Mouse (Mus musculus) embryonic facial prominence, embryonic 10.5 days (tissue): ENCODE results near the gene Pde4b. TPM values are rescaled to one million over a fixed set of nuclear protein-coding genes. Genes with fewer than 3 reads are reported as not detected.

Experiments
- DNase-seq: peaks from one replicate; pipeline ENCODE4 v3.0.0-alpha.2; 2017; ENCODE audit warnings: low spot score
- H3K27ac ChIP-seq: fragments of 300-500 bp; sonication (generic); replicated peaks from 2 replicates; pipeline ENCODE4 v1.5.1; 2016; ENCODE audit warnings: mild to moderate bottlenecking
- H3K27me3 ChIP-seq: fragments of 300-500 bp; sonication (generic); replicated peaks from 2 replicates; pipeline ENCODE4 v1.6.1; 2016; ENCODE audit warnings: low read depth, mild to moderate bottlenecking; ENCODE audit not compliant: poor library complexity, severe bottlenecking
- H3K36me3 ChIP-seq: fragments of 300-500 bp; sonication (generic); replicated peaks from 2 replicates; pipeline ENCODE4 v1.6.1; 2016; ENCODE audit warnings: mild to moderate bottlenecking, moderate library complexity
- H3K4me1 ChIP-seq: fragments of 300-500 bp; sonication (generic); 2 replicates; pipeline ENCODE4 v1.6.1; 2016
- H3K4me3 ChIP-seq: fragments of 300-500 bp; sonication (generic); 2 replicates; pipeline ENCODE4 v1.5.1; 2016; ENCODE audit warnings: mild to moderate bottlenecking, moderate library complexity
- H3K9me3 ChIP-seq: fragments of 300-500 bp; sonication (generic); 2 replicates; pipeline ENCODE4 v1.6.1; 2016; ENCODE audit warnings: mild to moderate bottlenecking
- WGBS: fragments of 180-500 bp; shearing (Covaris S2); methylation state at CpG from one replicate; pipeline ENCODE4 v1.1.7; 2016; 5-methylcytosine and 5-hydroxymethylcytosine counted together
- polyA plus RNA-seq: library from polyadenylated mRNA; unstranded; fragments of >200 nt; fragmentation: Nextera tagmentation; extraction: Ambion mirVana; gene quantifications from 2 replicates; pipeline ENCODE4 v1.2.1, GENCODE M21; 2016

The Pde4b gene
- polyA plus RNA-seq, 1 experiment from 2014 or later = 8.2 TPM

- Histone ChIP-seq H3K36me3 (no peaks in the 10 kb centered on the region), H3K9me3 (no peaks in the 10 kb centered on the region), H3K27ac (no peak overlapping the region), H3K27me3 (no peaks in the 10 kb centered on the region), H3K4me3 (no peak overlapping the region), H3K4me1 (0 out of 2 replicates have a peak, but pooled peaks cover 2% of the 10 kb centered on the region)
- 79% methylated on average over 5 of the region's 5 CpGs for WGBS
- no peak for DNase-seq
These were observed 229.4 kb downstream of the Pde4b start for GRCm38 (mm10) chr4:102316699-102317285.

- Histone ChIP-seq H3K4me3 (no peak overlapping the region), H3K9me3 (no peaks in the 10 kb centered on the region), H3K4me1 (0 out of 2 replicates have a peak, but pooled peaks cover 2% of the 10 kb centered on the region), H3K36me3 (no peaks in the 10 kb centered on the region), H3K27me3 (no peaks in the 10 kb centered on the region), H3K27ac (no peak overlapping the region)
- WGBS = 89% methylated on average over 6 of the region's 6 CpGs
- DNase-seq = no peak
These were observed 231.3 kb downstream of the Pde4b start for GRCm38 (mm10) chr4:102318596-102318995.

GRCm38 (mm10) chr4:102321340-102321739, 234.0 kb downstream of the Pde4b start:
- 70% methylated on average over 3 of the region's 3 CpGs for WGBS

GRCm38 (mm10) chr4:102332386-102332785, 245.0 kb downstream of the Pde4b start:
- Histone ChIP-seq H3K27ac (no peak overlapping the region), H3K27me3 (no peaks in the 10 kb centered on the region), H3K36me3 (no peaks in the 10 kb centered on the region), H3K4me3 (no peak overlapping the region), H3K9me3 (no peaks in the 10 kb centered on the region), H3K4me1 (0 out of 2 replicates have a peak, but pooled peaks cover 5% of the 10 kb centered on the region)
- no peak for DNase-seq
- WGBS = 91% methylated on average over 2 of the region's 2 CpGs

More at GRCm38 (mm10) chr4:102321340-102321739, 234.0 kb downstream of the Pde4b start:
- Histone ChIP-seq H3K27me3 (no peaks in the 10 kb centered on the region), H3K27ac (no peak overlapping the region), H3K9me3 (no peaks in the 10 kb centered on the region), H3K4me1 (0 out of 2 replicates have a peak, but pooled peaks cover 2% of the 10 kb centered on the region), H3K4me3 (no peak overlapping the region), H3K36me3 (no peaks in the 10 kb centered on the region)
- no peak for DNase-seq

GRCm38 (mm10) chr4:102332885-102333284, 245.5 kb downstream of the Pde4b start:
- H3K36me3 ChIP-seq = no peaks in the 10 kb centered on the region
- H3K27ac ChIP-seq = no peak overlapping the region
- H3K27me3 ChIP-seq = no peaks in the 10 kb centered on the region
- H3K4me1 ChIP-seq = 0 out of 2 replicates have a peak, but pooled peaks cover 5% of the 10 kb centered on the region
- no peak for DNase-seq
- H3K9me3 ChIP-seq = no peaks in the 10 kb centered on the region
- no peak overlapping the region for H3K4me3 ChIP-seq
- WGBS = 87% methylated on average over 4 of the region's 4 CpGs

GRCm38 (mm10) chr4:102346911-102347492, 259.7 kb downstream of the Pde4b start:
- Histone ChIP-seq H3K9me3 (no peaks in the 10 kb centered on the region), H3K4me1 (no peaks in the 10 kb centered on the region; the same call in 1 of the 2 replicates), H3K4me3 (no peak overlapping the region), H3K27me3 (no peaks in the 10 kb centered on the region), H3K27ac (no peak overlapping the region), H3K36me3 (no peaks in the 10 kb centered on the region)
- DNase-seq = no peak
- WGBS = 76% methylated on average over 4 of the region's 4 CpGs

GRCm38 (mm10) chr4:102351476-102352475, 264.4 kb downstream of the Pde4b start:
- no peak overlapping the region for H3K4me3 ChIP-seq
- 84% methylated on average over 1 of the region's 1 CpGs for WGBS
- no peaks in the 10 kb centered on the region; the same call in 1 of the 2 replicates for H3K4me1 ChIP-seq
- no peaks in the 10 kb centered on the region for H3K36me3 ChIP-seq
- H3K27me3 ChIP-seq = no peaks in the 10 kb centered on the region
- H3K9me3 ChIP-seq = no peaks in the 10 kb centered on the region
- no peak overlapping the region for H3K27ac ChIP-seq
- DNase-seq = no peak

GRCm38 (mm10) chr4:102353641-102354403, 266.5 kb downstream of the Pde4b start:
- H3K9me3 ChIP-seq = no peaks in the 10 kb centered on the region
- no peaks in the 10 kb centered on the region; the same call in 1 of the 2 replicates for H3K4me1 ChIP-seq
- no peaks in the 10 kb centered on the region for H3K36me3 ChIP-seq
- H3K4me3 ChIP-seq = no peak overlapping the region
- no peak overlapping the region for H3K27ac ChIP-seq
- H3K27me3 ChIP-seq = no peaks in the 10 kb centered on the region
- no peak for DNase-seq
- 90% methylated on average over 3 of the region's 3 CpGs for WGBS

- DNase-seq = no peak
- H3K9me3 ChIP-seq = no peaks in the 10 kb centered on the region
- WGBS = 48% methylated on average over 9 of the region's 9 CpGs
These were observed 280.9 kb downstream of the Pde4b start for GRCm38 (mm10) chr4:102368105-102368735.

GRCm38 (mm10) chr4:102374614-102375013, 287.3 kb downstream of the Pde4b start:
- H3K27ac ChIP-seq = no peak overlapping the region
- WGBS = 77% methylated on average over 5 of the region's 5 CpGs
- no peak for DNase-seq
- H3K9me3 ChIP-seq = no peaks in the 10 kb centered on the region
- H3K4me1 ChIP-seq = no peaks in the 10 kb centered on the region
- H3K27me3 ChIP-seq = no peaks in the 10 kb centered on the region
- no peak overlapping the region for H3K4me3 ChIP-seq
- H3K36me3 ChIP-seq = no peaks in the 10 kb centered on the region

More at GRCm38 (mm10) chr4:102368105-102368735, 280.9 kb downstream of the Pde4b start:
- Histone ChIP-seq H3K4me3 (no peak overlapping the region), H3K27me3 (no peaks in the 10 kb centered on the region), H3K36me3 (no peaks in the 10 kb centered on the region), H3K4me1 (no peaks in the 10 kb centered on the region), H3K27ac (no peak overlapping the region)

GRCm38 (mm10) chr4:102382763-102383505, 295.6 kb downstream of the Pde4b start:
- no peak overlapping the region for H3K4me3 ChIP-seq
- H3K27ac ChIP-seq = no peak overlapping the region
- H3K9me3 ChIP-seq = no peaks in the 10 kb centered on the region
- H3K36me3 ChIP-seq = no peaks in the 10 kb centered on the region
- DNase-seq = no peak
- H3K4me1 ChIP-seq = no peaks in the 10 kb centered on the region
- no peaks in the 10 kb centered on the region for H3K27me3 ChIP-seq
- WGBS = 89% methylated on average over 1 of the region's 1 CpGs
